Mouse (Mus musculus) cerebellum, adult 9-10 months (tissue): ENCODE measurements around the gene Usp35.

Experiments
- DNase-seq: peaks from one replicate; pipeline ENCODE4 v3.0.0; 2022

Usp35 gene

GRCm38 (mm10) chr7:97346111-97346821 lies 14.4 kb upstream of the Usp35 start:
- DNase-seq: no peak

- DNase-seq: peak; percentile 74
These were observed 13.5 kb upstream of the Usp35 start for GRCm38 (mm10) chr7:97345229-97345871.

GRCm38 (mm10) chr7:97344655-97345054 lies 12.8 kb upstream of the Usp35 start:
- DNase-seq: no peak

- DNase-seq: no peak
These were observed 11.1 kb upstream of the Usp35 start for GRCm38 (mm10) chr7:97342961-97343360.

- no peak for DNase-seq
These were observed 9.4 kb upstream of the Usp35 start for GRCm38 (mm10) chr7:97340907-97341849.

- no peak for DNase-seq
These were observed 7.8 kb upstream of the Usp35 start for GRCm38 (mm10) chr7:97339623-97340022.

GRCm38 (mm10) chr7:97338593-97338992 lies 6.8 kb upstream of the Usp35 start:
- no peak for DNase-seq

GRCm38 (mm10) chr7:97336678-97337077 lies 4.9 kb upstream of the Usp35 start:
- no peak for DNase-seq

GRCm38 (mm10) chr7:97334406-97334805 lies 2.6 kb upstream of the Usp35 start:
- DNase-seq: peak; percentile 68

- peak; percentile 65 for DNase-seq
These were observed 1.5 kb upstream of the Usp35 start for GRCm38 (mm10) chr7:97333113-97333898.

GRCm38 (mm10) chr7:97332667-97333041 lies 834 bp upstream of the Usp35 start:
- DNase-seq: no peak

GRCm38 (mm10) chr7:97330931-97331645 lies 732 bp downstream of the Usp35 start:
- DNase-seq: peak; percentile 68

GRCm38 (mm10) chr7:97329676-97330075 lies 2.1 kb downstream of the Usp35 start:
- peak; percentile 61 for DNase-seq

- DNase-seq: peak; percentile 82
These were observed 2.8 kb downstream of the Usp35 start for GRCm38 (mm10) chr7:97328891-97329588.

- DNase-seq: no peak
These were observed 4.4 kb downstream of the Usp35 start for GRCm38 (mm10) chr7:97327376-97327775.

- no peak for DNase-seq
These were observed 6.4 kb downstream of the Usp35 start for GRCm38 (mm10) chr7:97325156-97325985.

GRCm38 (mm10) chr7:97324342-97324741 lies 7.5 kb downstream of the Usp35 start:
- no peak for DNase-seq

- no peak for DNase-seq
These were observed 14.1 kb downstream of the Usp35 start for GRCm38 (mm10) chr7:97317706-97318105.

- DNase-seq: no peak
These were observed 16.2 kb downstream of the Usp35 start for GRCm38 (mm10) chr7:97315656-97316055.

GRCm38 (mm10) chr7:97314646-97315045 lies 17.2 kb downstream of the Usp35 start:
- peak; percentile 24 for DNase-seq
